Mouse (Mus musculus) adrenal gland, adult 8-10 months (tissue): ENCODE data around the gene Atp6ap1l. TPM values are rescaled to one million over a fixed set of nuclear protein-coding genes. Genes with fewer than 3 reads are reported as not detected.
"Not testable (repeated sequence)": the region's sequence is repeated elsewhere in the genome, so short reads cannot be mapped to it uniquely, and the experiment has no call there.

Source experiments
- DNase-seq: peaks from one replicate; pipeline ENCODE4 v3.0.0; 2022
- total RNA-seq, 4 experiments: library from RNA; stranded (reverse); gene quantifications; 2 replicates each; pipeline ENCODE4 v1.2.4; 2022

The Atp6ap1l gene
- total RNA-seq = under 1 TPM in 1 of 4 experiments, not detected in 3; 0.20 TPM

GRCm38 (mm10) chr13:90905176-90905575 is at the start of gene Atp6ap1l:
Gene Atp6ap1l, minus strand, starts transcription at chr13:90905355.
- no peak for DNase-seq

DNA sequence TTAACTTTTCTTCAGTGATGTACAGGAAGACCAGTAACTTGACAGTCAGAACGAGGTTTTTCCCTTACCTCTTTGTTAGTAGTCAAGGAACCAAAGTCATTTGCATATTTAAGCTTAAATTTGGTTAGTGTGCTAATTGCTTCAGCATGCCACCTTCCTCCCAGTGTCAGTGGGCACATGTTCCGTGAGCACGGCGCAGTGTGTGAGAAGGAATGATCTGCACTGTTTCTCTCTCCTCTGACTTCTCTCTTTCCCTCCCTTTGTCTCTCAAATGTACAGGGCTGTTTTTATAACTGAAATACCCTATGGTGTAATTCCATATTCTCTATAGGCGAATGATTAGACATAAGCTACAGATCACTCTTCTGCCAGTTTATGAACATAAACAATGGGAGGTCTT is 34.4 kb upstream of the Atp6ap1l start:
- no peak for DNase-seq

DNA sequence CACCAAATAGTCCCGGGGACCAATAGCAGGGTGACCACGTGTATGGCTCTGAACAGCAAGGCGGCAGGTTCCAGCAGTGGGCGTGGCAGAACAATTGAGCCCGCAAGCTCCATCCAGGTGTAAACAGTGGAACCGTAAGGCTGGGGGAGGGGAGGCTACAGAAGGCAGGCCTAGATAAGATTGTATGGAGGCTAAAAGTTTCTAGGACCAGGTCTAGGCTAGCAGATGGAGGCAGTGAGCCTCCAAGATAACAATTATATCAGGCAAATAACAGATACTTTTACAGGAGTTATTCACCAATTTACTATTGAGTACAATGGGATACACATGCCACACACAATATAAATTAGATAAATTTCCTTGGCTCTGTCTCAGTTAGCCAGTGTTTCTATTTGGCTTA is 34.0 kb upstream of the Atp6ap1l start:
- no peak for DNase-seq

- no peak for DNase-seq
These were observed 30.7 kb upstream of the Atp6ap1l start for GRCm38 (mm10) chr13:90935852-90936251.

GRCm38 (mm10) chr13:90933256-90933655 is 28.1 kb upstream of the Atp6ap1l start:
- DNase-seq = no peak

DNA sequence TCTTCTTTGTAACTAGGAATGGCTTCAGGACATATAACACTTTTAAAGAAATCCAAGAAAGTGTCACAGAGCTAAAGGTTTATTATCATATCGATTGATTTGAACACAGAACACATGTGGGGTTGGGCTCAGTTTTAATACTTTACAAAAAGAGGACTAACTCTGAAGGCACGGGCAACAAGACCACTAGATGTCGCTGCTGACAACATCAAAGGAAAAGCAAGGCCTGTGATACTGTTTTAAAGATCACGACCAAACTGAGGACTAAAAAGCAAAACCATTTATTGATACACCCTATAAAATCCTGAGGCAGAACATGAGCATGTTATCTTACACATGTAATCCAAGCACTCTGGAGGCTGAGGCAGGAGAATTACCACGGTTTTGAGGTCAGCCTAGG is 24.7 kb upstream of the Atp6ap1l start:
- DNase-seq = peak; percentile 27

GRCm38 (mm10) chr13:90928266-90928665 is 23.1 kb upstream of the Atp6ap1l start:
- DNase-seq = not testable (repeated sequence)

GRCm38 (mm10) chr13:90926938-90927633 is 21.9 kb upstream of the Atp6ap1l start:
- DNase-seq = no peak

DNA sequence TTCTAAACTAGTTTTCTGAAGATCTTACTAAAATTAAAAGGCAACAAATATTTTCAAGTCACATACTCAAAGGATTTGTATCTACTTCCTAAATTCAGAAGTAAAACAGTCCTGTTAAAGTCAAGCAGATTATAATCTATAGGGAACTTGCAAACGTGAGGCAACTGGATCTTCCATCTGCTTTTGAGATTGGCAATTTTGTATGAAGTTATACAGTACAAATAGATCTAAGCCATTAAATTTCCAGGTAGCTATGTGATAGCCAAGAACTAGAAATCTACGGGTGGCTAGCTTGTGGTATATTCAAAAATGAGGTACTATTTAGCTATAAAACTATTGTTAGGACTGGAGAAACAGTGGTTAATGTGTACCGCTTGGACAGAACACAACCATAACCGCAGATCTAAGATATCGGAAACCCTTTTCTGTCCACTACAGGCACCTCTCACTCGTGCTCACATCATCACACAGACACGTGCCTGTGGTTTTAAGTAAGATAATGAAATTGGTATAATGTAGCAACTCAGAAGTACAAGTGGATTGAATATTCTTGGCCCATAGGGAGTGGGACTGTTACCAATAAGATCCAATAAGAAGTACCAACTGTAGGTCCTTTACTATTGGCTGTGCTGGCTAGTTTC is 21.1 kb upstream of the Atp6ap1l start:
- DNase-seq = no peak

- DNase-seq = no peak
These were observed 20.0 kb upstream of the Atp6ap1l start for GRCm38 (mm10) chr13:90925191-90925590.

GRCm38 (mm10) chr13:90924072-90924471 is 18.9 kb upstream of the Atp6ap1l start:
- DNase-seq = no peak

- not testable (repeated sequence) for DNase-seq
These were observed 18.5 kb upstream of the Atp6ap1l start for GRCm38 (mm10) chr13:90923617-90924016.

DNA sequence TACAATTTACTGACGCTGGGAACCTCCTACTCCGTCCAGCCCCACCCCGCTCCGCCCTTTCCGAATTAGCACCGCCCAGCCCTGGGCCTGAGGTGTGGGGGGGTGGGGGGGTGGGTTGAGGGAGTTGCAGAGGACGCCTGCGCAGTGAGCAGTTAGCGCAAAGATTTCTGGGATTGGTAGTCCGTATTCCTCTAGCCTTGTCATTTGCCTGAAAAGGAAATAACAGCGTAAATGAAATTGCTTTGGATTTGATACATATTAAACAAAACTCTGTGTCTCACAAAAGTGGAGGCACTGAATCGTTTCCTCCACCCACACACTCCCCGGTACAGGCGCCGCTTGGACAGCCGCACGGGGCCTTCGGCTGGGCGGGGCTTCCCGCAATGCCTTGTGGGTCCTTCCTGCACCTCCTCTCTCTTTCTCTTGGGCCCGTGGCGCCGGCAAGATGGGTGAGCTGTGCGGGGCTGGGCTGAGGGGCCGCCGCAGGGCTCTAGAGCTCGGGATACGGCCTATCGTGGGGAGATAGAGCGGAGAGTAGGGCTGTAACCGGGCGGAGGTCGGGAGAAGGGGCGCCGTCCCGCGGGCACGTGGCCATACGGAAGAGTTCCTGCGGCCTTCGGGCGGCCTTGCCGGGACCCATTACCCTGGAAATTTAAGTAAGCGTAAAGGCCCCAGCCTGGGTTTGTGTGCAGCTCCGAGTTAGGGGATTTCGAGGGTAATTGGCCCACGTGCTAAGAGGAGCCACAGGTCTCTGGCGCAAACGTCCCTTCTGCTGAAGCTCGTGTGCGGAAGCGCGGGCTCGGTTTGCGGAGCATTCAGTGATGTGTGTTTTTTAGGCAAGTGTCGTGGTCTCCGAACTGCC is 17.8 kb upstream of the Atp6ap1l start, which contains the start of gene Rps23:
TSS of gene Rps23 (plus strand) at position 208 of the 862 bp plus-strand sequence.
- DNase-seq = peak; percentile 85

DNA sequence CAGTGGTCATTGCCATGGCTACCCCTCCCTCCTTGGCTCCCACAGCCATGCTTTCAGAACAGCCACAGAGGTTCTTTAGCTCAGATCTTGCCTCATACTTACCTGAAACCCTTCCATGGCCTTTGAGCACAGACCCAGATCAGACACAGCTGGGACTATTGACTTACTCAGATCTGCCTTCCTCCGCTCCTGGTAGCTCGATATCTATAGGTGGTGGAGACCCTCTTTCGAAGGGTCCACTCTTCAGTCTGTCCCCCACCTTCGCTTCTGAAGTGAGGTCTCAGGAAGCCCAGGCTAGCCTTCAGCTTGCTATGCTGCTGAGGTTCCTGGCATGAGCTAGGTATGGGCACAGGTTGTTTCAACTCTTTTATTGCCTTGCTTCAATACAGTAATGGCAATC is 9.6 kb upstream of the Atp6ap1l start:
- DNase-seq = no peak

DNA sequence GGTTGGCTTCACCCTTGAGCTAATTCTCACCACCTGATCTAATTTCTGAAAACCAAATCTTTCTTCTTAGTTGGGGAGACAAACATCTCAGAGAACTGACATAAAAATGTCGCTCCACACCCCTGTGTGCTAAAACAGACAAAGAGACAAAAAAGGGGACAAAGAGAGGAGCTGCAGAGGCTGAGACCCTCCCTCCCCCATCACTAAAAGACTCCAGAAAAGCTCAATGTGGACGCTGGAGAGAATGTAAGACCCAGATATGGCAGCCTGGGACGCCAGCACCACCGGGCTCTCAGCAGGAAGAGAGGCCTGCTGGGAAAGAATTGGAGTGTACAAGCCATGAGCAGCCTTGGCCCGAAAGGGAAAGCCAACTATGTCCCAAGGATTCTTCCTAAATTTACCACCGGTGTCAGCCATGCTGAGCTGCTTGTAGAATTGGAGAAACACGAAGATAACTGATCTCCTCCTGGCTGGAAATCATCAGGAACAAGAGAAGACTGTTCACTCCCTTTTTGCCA is 8.6 kb upstream of the Atp6ap1l start:
- DNase-seq = no peak

DNA sequence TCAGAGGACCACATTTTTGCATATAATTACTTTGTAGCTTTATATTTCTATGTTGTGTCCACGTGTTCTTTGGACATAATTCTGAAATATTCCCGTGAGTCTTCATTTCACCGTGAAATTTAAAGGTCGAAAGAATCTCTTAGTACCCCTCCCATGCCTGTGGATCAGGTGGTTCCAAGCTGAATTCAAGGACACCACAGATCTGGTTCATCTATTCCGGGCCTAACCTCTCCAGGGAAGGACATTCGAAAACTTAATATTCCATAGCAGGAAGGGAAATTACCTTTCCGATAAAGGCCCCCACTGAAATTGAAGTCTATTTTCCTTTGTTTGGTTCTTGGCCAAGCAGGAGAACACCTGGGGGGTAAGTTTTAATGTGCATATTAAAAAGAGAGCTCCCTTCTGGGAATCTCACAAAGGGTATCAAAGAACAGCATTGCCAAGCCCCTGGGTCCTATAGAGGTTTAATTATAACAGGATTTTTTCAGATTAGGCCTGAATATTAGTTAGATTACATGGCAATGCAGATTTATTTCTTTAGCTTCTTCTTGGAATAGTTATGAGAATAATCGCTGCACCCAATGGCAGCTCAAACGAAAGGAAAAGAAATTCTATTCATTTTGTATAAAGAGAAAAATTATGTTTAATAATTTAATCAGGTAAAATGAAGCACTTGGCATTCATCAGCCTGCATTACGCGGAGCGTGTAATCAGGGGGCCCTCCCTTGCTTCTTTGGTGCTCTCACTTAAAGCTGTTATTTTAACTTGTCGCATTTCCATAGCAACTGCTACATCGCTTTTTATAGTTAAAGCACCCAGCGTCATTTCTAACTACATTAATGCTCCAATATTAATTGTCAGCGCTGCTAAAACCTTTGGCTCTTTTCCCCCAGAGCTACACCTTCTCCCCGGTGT is 7.9 kb upstream of the Atp6ap1l start:
- DNase-seq = no peak

DNA sequence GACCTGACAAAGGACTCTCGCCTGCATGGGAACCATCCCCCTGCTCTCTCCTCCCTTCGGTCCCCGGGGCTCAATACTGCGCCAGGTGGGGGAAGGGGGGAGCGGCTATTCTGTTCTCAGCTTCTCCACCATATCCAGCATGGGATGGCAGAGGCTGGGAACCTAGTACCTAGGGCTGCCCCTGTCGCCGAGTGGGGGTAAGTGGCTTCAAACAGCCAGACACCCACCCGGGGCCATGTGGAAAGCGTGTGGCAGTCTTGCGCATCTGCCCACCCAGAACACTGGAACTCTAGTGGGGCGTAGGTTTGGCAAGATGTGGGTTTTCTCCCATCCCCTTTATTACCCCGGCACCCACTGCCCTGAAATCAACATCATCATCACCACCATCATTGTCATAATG is 2.2 kb upstream of the Atp6ap1l start:
- no peak for DNase-seq

- no peak for DNase-seq
These were observed 8.3 kb downstream of the Atp6ap1l start for GRCm38 (mm10) chr13:90896821-90897220.

DNA sequence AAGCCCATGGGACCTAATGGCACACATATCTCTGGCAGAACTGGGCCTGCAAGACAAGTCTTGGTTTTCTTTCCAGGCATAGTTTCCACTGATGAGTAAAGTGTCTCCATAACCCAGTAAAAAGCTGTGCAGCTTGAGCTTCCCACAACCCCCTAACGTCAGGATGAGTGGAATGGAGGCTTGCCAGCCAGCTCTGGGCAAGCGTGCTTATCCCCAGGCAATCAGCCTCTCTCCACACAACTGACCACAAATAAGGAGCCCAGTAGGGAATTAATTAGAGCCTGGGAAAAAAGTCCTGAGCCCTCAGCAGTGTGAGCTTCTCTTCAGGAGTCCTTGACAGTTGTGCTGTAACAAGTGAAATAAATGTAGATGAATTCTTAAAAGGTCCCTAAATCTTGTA is 9.1 kb downstream of the Atp6ap1l start:
- no peak for DNase-seq

GRCm38 (mm10) chr13:90894819-90895218 is 10.3 kb downstream of the Atp6ap1l start:
- DNase-seq = no peak

DNA sequence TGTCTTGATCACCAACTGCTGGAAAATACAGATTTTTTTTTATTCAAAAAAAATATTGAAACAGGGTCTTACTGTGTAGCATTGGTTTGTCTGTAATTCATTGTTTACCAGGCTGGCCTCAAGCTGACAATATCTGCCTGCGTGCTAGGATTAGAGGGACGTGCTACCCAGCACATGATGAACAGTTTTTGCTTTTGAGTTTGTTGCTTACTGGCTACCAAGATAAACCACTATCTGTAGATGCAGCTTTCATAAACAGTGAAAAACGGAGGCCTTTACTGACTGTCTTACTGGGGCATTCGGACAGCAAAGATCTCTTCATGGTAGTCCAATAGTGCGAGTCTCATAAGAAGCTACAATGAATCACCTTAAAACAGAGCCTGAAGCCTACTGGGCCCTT is 15.0 kb downstream of the Atp6ap1l start:
- DNase-seq = no peak

- DNase-seq = peak; percentile 26
These were observed 18.6 kb downstream of the Atp6ap1l start for GRCm38 (mm10) chr13:90886568-90886983.
